Mouse (Mus musculus): ENCODE data around the gene Magi1. TPM values are rescaled to one million over a fixed set of nuclear protein-coding genes. Genes with fewer than 3 reads are reported as not detected.

The Magi1 gene
- total and polyA plus RNA-seq, 2 experiments from 2014 or later: 27.6 to 45.4 TPM

- H3K4me1 ChIP-seq (ENCODE audit: insufficient read depth, low read length): 0 out of 2 replicates have a peak, but pooled peaks cover 3% of the 10 kb centered on the region
- peak overlapping the region; percentile 10; the same call in 1 of the 2 replicates for H3K4me2 ChIP-seq (ENCODE audit: low read depth, low read length, poor library complexity, severe bottlenecking)
- no peak overlapping the region for H3K9ac ChIP-seq (replicated peaks; ENCODE audit: low read length, poor library complexity, severe bottlenecking)
- no peaks in the 10 kb centered on the region for H3K36me3 ChIP-seq (ENCODE audit: insufficient read depth, low read length)
- H3K9me3 ChIP-seq (ENCODE audit: low read length): no peaks in the 10 kb centered on the region
- TF ChIP-seq CTCF (IDR thresholded peaks at IDR 0.05): no peak
- no peak for ATAC-seq (ENCODE audit: low FRiP score)
- no peak overlapping the region for H3K4me3 ChIP-seq (ENCODE audit: low read depth, low read length)
- no peaks in the 10 kb centered on the region for H3K27me3 ChIP-seq (ENCODE audit: insufficient read depth, low read length)
- no peak for DNase-seq (ENCODE audit: low spot score)
- 0 out of 2 replicates have a peak overlapping the region, but pooled peaks have one; percentile 47 for H3K27ac ChIP-seq (ENCODE audit: low read depth, low read length)
- 69% methylated on average over 8 of the region's 8 CpGs for WGBS
Observed at GRCm38 (mm10) chr6:94162918-94163317, 120.8 kb downstream of the Magi1 start.

- Histone ChIP-seq H3K27ac (ENCODE audit: low read depth, low read length) (no peak overlapping the region), H3K4me2 (ENCODE audit: low read depth, low read length, poor library complexity, severe bottlenecking) (no peak overlapping the region), H3K9ac (replicated peaks; ENCODE audit: low read length, poor library complexity, severe bottlenecking) (no peak overlapping the region), H3K27me3 (ENCODE audit: insufficient read depth, low read length) (no peaks in the 10 kb centered on the region), H3K4me3 (ENCODE audit: low read depth, low read length) (no peak overlapping the region), H3K4me1 (ENCODE audit: insufficient read depth, low read length) (0 out of 2 replicates have a peak, but pooled peaks cover 2% of the 10 kb centered on the region), H3K9me3 (ENCODE audit: low read length) (no peaks in the 10 kb centered on the region), H3K36me3 (ENCODE audit: insufficient read depth, low read length) (no peaks in the 10 kb centered on the region)
- DNase-seq (ENCODE audit: low spot score) (no peak), ATAC-seq (ENCODE audit: low FRiP score) (no peak)
- no peak for TF ChIP-seq CTCF (IDR thresholded peaks at IDR 0.05)
- WGBS: 82% methylated on average over 2 of the region's 2 CpGs
Observed at GRCm38 (mm10) chr6:94159256-94159655, 124.5 kb downstream of the Magi1 start.

- Histone ChIP-seq H3K4me2 (ENCODE audit: low read depth, low read length, poor library complexity, severe bottlenecking) (no peak overlapping the region), H3K27me3 (ENCODE audit: insufficient read depth, low read length) (no peaks in the 10 kb centered on the region), H3K36me3 (ENCODE audit: insufficient read depth, low read length) (no peaks in the 10 kb centered on the region), H3K9me3 (ENCODE audit: low read length) (no peaks in the 10 kb centered on the region), H3K9ac (replicated peaks; ENCODE audit: low read length, poor library complexity, severe bottlenecking) (no peak overlapping the region), H3K4me3 (ENCODE audit: low read depth, low read length) (no peak overlapping the region), H3K4me1 (ENCODE audit: insufficient read depth, low read length) (no peaks in the 10 kb centered on the region), H3K27ac (ENCODE audit: low read depth, low read length) (no peak overlapping the region)
- no peak for TF ChIP-seq CTCF (IDR thresholded peaks at IDR 0.05)
- WGBS: 96% methylated on average over 3 of the region's 3 CpGs
- no peak for ATAC-seq (ENCODE audit: low FRiP score)
- no peak for DNase-seq (ENCODE audit: low spot score)
Observed at GRCm38 (mm10) chr6:94158119-94158848, 125.4 kb downstream of the Magi1 start.

- DNase-seq (ENCODE audit: low spot score) (no peak), ATAC-seq (ENCODE audit: low FRiP score) (no peak)
- Histone ChIP-seq H3K9ac (replicated peaks; ENCODE audit: low read length, poor library complexity, severe bottlenecking) (no peak overlapping the region), H3K4me3 (ENCODE audit: low read depth, low read length) (no peak overlapping the region), H3K36me3 (ENCODE audit: insufficient read depth, low read length) (no peaks in the 10 kb centered on the region), H3K9me3 (ENCODE audit: low read length) (no peaks in the 10 kb centered on the region), H3K27me3 (ENCODE audit: insufficient read depth, low read length) (no peaks in the 10 kb centered on the region), H3K4me1 (ENCODE audit: insufficient read depth, low read length) (no peaks in the 10 kb centered on the region), H3K4me2 (ENCODE audit: low read depth, low read length, poor library complexity, severe bottlenecking) (no peak overlapping the region), H3K27ac (ENCODE audit: low read depth, low read length) (no peak overlapping the region)
- TF ChIP-seq CTCF (IDR thresholded peaks at IDR 0.05): no peak
- 69% methylated on average over 4 of the region's 4 CpGs for WGBS
Observed at GRCm38 (mm10) chr6:94155996-94156395, 127.7 kb downstream of the Magi1 start.

GRCm38 (mm10) chr6:94154854-94155601 is 128.7 kb downstream of the Magi1 start:
- TF ChIP-seq CTCF (IDR thresholded peaks at IDR 0.05): no peak
- no peaks in the 10 kb centered on the region for H3K9me3 ChIP-seq (ENCODE audit: low read length)
- DNase-seq (ENCODE audit: low spot score): no peak
- no peak overlapping the region for H3K9ac ChIP-seq (replicated peaks; ENCODE audit: low read length, poor library complexity, severe bottlenecking)
- whole genome bisulfite sequencing: 85% methylated on average over 3 of the region's 3 CpGs
- ATAC-seq (ENCODE audit: low FRiP score): no peak
- no peaks in the 10 kb centered on the region for H3K36me3 ChIP-seq (ENCODE audit: insufficient read depth, low read length)
- H3K4me1 ChIP-seq (ENCODE audit: insufficient read depth, low read length): no peaks in the 10 kb centered on the region
- H3K27ac ChIP-seq (ENCODE audit: low read depth, low read length): no peak overlapping the region
- no peak overlapping the region for H3K4me3 ChIP-seq (ENCODE audit: low read depth, low read length)
- no peak overlapping the region for H3K4me2 ChIP-seq (ENCODE audit: low read depth, low read length, poor library complexity, severe bottlenecking)
- no peaks in the 10 kb centered on the region for H3K27me3 ChIP-seq (ENCODE audit: insufficient read depth, low read length)

- H3K4me2 ChIP-seq (ENCODE audit: low read depth, low read length, poor library complexity, severe bottlenecking): no peak overlapping the region
- no peak overlapping the region for H3K9ac ChIP-seq (replicated peaks; ENCODE audit: low read length, poor library complexity, severe bottlenecking)
- TF ChIP-seq CTCF (IDR thresholded peaks at IDR 0.05): no peak
- no peaks in the 10 kb centered on the region for H3K9me3 ChIP-seq (ENCODE audit: low read length)
- H3K36me3 ChIP-seq (ENCODE audit: insufficient read depth, low read length): no peaks in the 10 kb centered on the region
- H3K27ac ChIP-seq (ENCODE audit: low read depth, low read length): no peak overlapping the region
- no peak for ATAC-seq (ENCODE audit: low FRiP score)
- H3K4me1 ChIP-seq (ENCODE audit: insufficient read depth, low read length): no peaks in the 10 kb centered on the region
- DNase-seq (ENCODE audit: low spot score): no peak
- 84% methylated on average over 9 of the region's 9 CpGs for WGBS
- H3K4me3 ChIP-seq (ENCODE audit: low read depth, low read length): no peak overlapping the region
- H3K27me3 ChIP-seq (ENCODE audit: insufficient read depth, low read length): no peaks in the 10 kb centered on the region
Observed at GRCm38 (mm10) chr6:94152881-94153280, 130.8 kb downstream of the Magi1 start.

All from midbrain, postnatal 0 days (tissue).